Mouse (Mus musculus): ENCODE data around the gene Mospd3.

GRCm38 (mm10) chr5:137569031-137569430 lies 31.8 kb downstream of the Mospd3 start:
- TF ChIP-seq CTCF (IDR thresholded peaks at IDR 0.05; ENCODE audit: low read depth) = no peak
- TF ChIP-seq EP300 (IDR thresholded peaks at IDR 0.05; ENCODE audit: low read depth) = no peak
